Mouse (Mus musculus) lung, embryonic 16.5 days (tissue): Measurements from ENCODE around the gene Bet1. TPM values are rescaled to one million over a fixed set of nuclear protein-coding genes. Genes with fewer than 3 reads are reported as not detected.

ENCODE experiments used
- ATAC-seq: fragments of 200-750 bp; cut with Nextera tagmentation; 2 replicates; pipeline ENCODE4 v1.8.0; 2017; ENCODE audit warnings: low read depth, mild to moderate bottlenecking, moderate library complexity
- H3K27ac ChIP-seq: fragments of 300-500 bp; sonication (generic); 2 replicates; pipeline ENCODE4 v1.5.1; 2014; ENCODE audit warnings: mild to moderate bottlenecking, control low read depth, low read length
- H3K27me3 ChIP-seq: fragments of 300-500 bp; sonication (generic); 2 replicates; pipeline ENCODE4 v1.6.1; 2014; ENCODE audit warnings: low read depth, low read length, mixed read lengths; ENCODE audit not compliant: control insufficient read depth, insufficient read depth
- H3K36me3 ChIP-seq: fragments of 300-500 bp; sonication (generic); 2 replicates; pipeline ENCODE4 v1.6.1; 2014; ENCODE audit warnings: low read length; ENCODE audit not compliant: control insufficient read depth, insufficient read depth
- H3K4me1 ChIP-seq: fragments of 300-500 bp; sonication (generic); replicated peaks from 2 replicates; pipeline ENCODE4 v1.6.1; 2014; ENCODE audit warnings: low read length, mixed read lengths; ENCODE audit not compliant: control insufficient read depth, insufficient read depth
- H3K4me2 ChIP-seq: fragments of 300-500 bp; sonication (generic); 2 replicates; pipeline ENCODE4 v1.6.1; 2014; ENCODE audit warnings: low read depth, low read length, control low read depth
- H3K4me3 ChIP-seq: fragments of 300-500 bp; sonication (generic); 2 replicates; pipeline ENCODE4 v1.5.1; 2014; ENCODE audit warnings: mild to moderate bottlenecking, low read length, control low read depth
- H3K9ac ChIP-seq: fragments of 300-500 bp; sonication (generic); 2 replicates; pipeline ENCODE4 v1.6.1; 2014; ENCODE audit warnings: low read length, control low read depth
- H3K9me3 ChIP-seq: fragments of 300-500 bp; sonication (generic); 2 replicates; pipeline ENCODE4 v1.6.1; 2016; ENCODE audit warnings: low read length; ENCODE audit not compliant: control insufficient read depth
- WGBS: fragments of 180-500 bp; shearing (Covaris S2); extraction: QIAGEN DNeasy Blood & Tissue Kit; methylation state at CpG from one replicate; pipeline ENCODE4 v1.1.7; 2014; 5-methylcytosine and 5-hydroxymethylcytosine counted together
- polyA plus RNA-seq: library from polyadenylated mRNA; unstranded; fragments of >200 nt; fragmentation: Nextera tagmentation; extraction: Ambion mirVana; gene quantifications from 2 replicates; pipeline ENCODE4 v1.2.1, GENCODE M21; 2015

The Bet1 gene
- polyA plus RNA-seq, result 82.7 and 84.9 TPM in 2 replicates

GRCm38 (mm10) chr6:4086663-4087454, at the start of gene Bet1:
Gene Bet1 (minus strand): TSS chr6:4086972.
- Histone ChIP-seq H3K27ac (peak within 1 kb of the TSS; percentile 59), H3K9ac (peak within 1 kb of the TSS; percentile 93), H3K36me3 (no peaks in the 10 kb centered on the region), H3K4me2 (peak within 1 kb of the TSS; percentile 73), H3K4me3 (peak within 1 kb of the TSS; percentile 94), H3K4me1 (no peaks in the 10 kb centered on the region), H3K9me3 (no peaks in the 10 kb centered on the region), H3K27me3 (no peaks in the 10 kb centered on the region)
- under 1% methylated on average over 24 of the region's 24 CpGs for WGBS
- peak; percentile 100 for ATAC-seq

GRCm38 (mm10) chr6:4132239-4132638, 45.5 kb upstream of the Bet1 start:
- ATAC-seq, result no peak
- WGBS, result 64% methylated on average over 7 of the region's 7 CpGs
- no peaks in the 10 kb centered on the region for H3K9me3 ChIP-seq

GRCm38 (mm10) chr6:4131149-4131548, 44.4 kb upstream of the Bet1 start:
- Histone ChIP-seq H3K4me1 (no peaks in the 10 kb centered on the region), H3K4me3 (no peak overlapping the region), H3K9me3 (no peaks in the 10 kb centered on the region), H3K27me3 (no peaks in the 10 kb centered on the region), H3K4me2 (no peak overlapping the region), H3K36me3 (no peaks in the 10 kb centered on the region), H3K27ac (no peak overlapping the region), H3K9ac (no peak overlapping the region)
- WGBS, result 66% methylated on average over 2 of the region's 2 CpGs
- no peak for ATAC-seq

More at GRCm38 (mm10) chr6:4132239-4132638, 45.5 kb upstream of the Bet1 start:
- no peak overlapping the region for H3K4me3 ChIP-seq
- no peaks in the 10 kb centered on the region for H3K27me3 ChIP-seq
- no peaks in the 10 kb centered on the region for H3K36me3 ChIP-seq
- H3K4me1 ChIP-seq, result no peaks in the 10 kb centered on the region
- H3K27ac ChIP-seq, result no peak overlapping the region
- H3K9ac ChIP-seq, result no peak overlapping the region
- no peak overlapping the region for H3K4me2 ChIP-seq

GRCm38 (mm10) chr6:4118611-4119010, 31.8 kb upstream of the Bet1 start:
- no peak overlapping the region for H3K9ac ChIP-seq
- no peak overlapping the region for H3K4me2 ChIP-seq
- H3K9me3 ChIP-seq, result no peaks in the 10 kb centered on the region
- no peaks in the 10 kb centered on the region for H3K4me1 ChIP-seq
- ATAC-seq, result no peak
- H3K36me3 ChIP-seq, result no peaks in the 10 kb centered on the region
- H3K27ac ChIP-seq, result no peak overlapping the region
- H3K4me3 ChIP-seq, result no peak overlapping the region
- WGBS, result 62% methylated on average over 1 of the region's 1 CpGs
- no peaks in the 10 kb centered on the region for H3K27me3 ChIP-seq

- Histone ChIP-seq H3K36me3 (no peaks in the 10 kb centered on the region), H3K4me2 (no peak overlapping the region), H3K27ac (no peak overlapping the region), H3K4me1 (no peaks in the 10 kb centered on the region), H3K9ac (no peak overlapping the region), H3K27me3 (no peaks in the 10 kb centered on the region), H3K9me3 (no peaks in the 10 kb centered on the region), H3K4me3 (no peak overlapping the region)
- no peak for ATAC-seq
- WGBS, result 87% methylated on average over 2 of the region's 2 CpGs
Observed at GRCm38 (mm10) chr6:4090423-4090822, 3.7 kb upstream of the Bet1 start.

GRCm38 (mm10) chr6:4072281-4072680, 14.5 kb downstream of the Bet1 start:
- no peak overlapping the region for H3K4me3 ChIP-seq
- WGBS, result 71% methylated on average over 6 of the region's 6 CpGs
- H3K9me3 ChIP-seq, result no peaks in the 10 kb centered on the region
- H3K27ac ChIP-seq, result no peak overlapping the region
- no peaks in the 10 kb centered on the region for H3K27me3 ChIP-seq
- H3K9ac ChIP-seq, result no peak overlapping the region
- no peaks in the 10 kb centered on the region for H3K36me3 ChIP-seq
- no peak overlapping the region for H3K4me2 ChIP-seq
- no peaks in the 10 kb centered on the region for H3K4me1 ChIP-seq
- ATAC-seq, result 0 out of 2 replicates have a peak, but pooled peaks have one; percentile 28

- Histone ChIP-seq H3K27ac (no peak overlapping the region), H3K27me3 (no peaks in the 10 kb centered on the region), H3K4me3 (no peak overlapping the region), H3K4me1 (no peaks in the 10 kb centered on the region), H3K4me2 (no peak overlapping the region), H3K9ac (no peak overlapping the region), H3K9me3 (no peaks in the 10 kb centered on the region), H3K36me3 (no peaks in the 10 kb centered on the region)
- no peak for ATAC-seq
Observed at GRCm38 (mm10) chr6:4069714-4070113, 17.1 kb downstream of the Bet1 start.

GRCm38 (mm10) chr6:4054387-4054786, 32.4 kb downstream of the Bet1 start:
- H3K36me3 ChIP-seq, result no peaks in the 10 kb centered on the region
- H3K4me3 ChIP-seq, result no peak overlapping the region
- no peak for ATAC-seq
- no peaks in the 10 kb centered on the region for H3K9me3 ChIP-seq
- no peak overlapping the region for H3K9ac ChIP-seq
- 87% methylated on average over 4 of the region's 4 CpGs for WGBS
- no peak overlapping the region for H3K4me2 ChIP-seq
- H3K4me1 ChIP-seq, result no peaks in the 10 kb centered on the region
- H3K27me3 ChIP-seq, result no peaks in the 10 kb centered on the region
- H3K27ac ChIP-seq, result no peak overlapping the region

GRCm38 (mm10) chr6:4052843-4053242, 33.9 kb downstream of the Bet1 start:
- peak; percentile 83 for ATAC-seq
- no peaks in the 10 kb centered on the region for H3K4me1 ChIP-seq
- no peaks in the 10 kb centered on the region for H3K9me3 ChIP-seq
- no peaks in the 10 kb centered on the region for H3K36me3 ChIP-seq
- no peak overlapping the region for H3K9ac ChIP-seq
- no peak overlapping the region for H3K4me2 ChIP-seq
- H3K27ac ChIP-seq, result no peak overlapping the region
- 0% methylated on average over 1 of the region's 1 CpGs for WGBS
- no peaks in the 10 kb centered on the region for H3K27me3 ChIP-seq
- no peak overlapping the region for H3K4me3 ChIP-seq
